Mouse (Mus musculus): Measurements from ENCODE around the gene Ttc41.

DNA sequence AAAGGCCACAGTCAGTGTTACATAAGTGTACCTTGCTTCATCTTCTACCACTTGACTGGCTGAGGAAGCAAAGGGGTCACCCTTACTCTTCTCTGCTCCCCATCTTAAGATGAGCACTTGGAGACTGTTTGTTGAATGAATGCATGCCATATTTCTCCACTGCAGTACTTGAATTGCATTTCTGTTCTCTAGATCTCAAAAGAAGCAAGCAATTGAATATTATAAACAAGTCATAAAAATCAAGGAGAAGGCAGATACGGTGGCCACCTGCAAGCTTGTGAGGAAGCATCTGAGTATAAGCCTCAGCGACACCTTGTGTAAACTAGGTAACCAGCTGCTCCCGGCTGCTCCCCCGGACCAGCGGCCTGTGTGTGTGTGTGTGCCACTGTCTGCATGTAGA lies 58.1 kb downstream of the Ttc41 start, which contains the start of gene Gm49358:
- TF ChIP-seq CTCF (IDR thresholded peaks at IDR 0.05) (no peak), EP300 (IDR thresholded peaks at IDR 0.05) (no peak)

Measured in lung, postnatal 0 days (tissue).